Mouse (Mus musculus) liver, embryonic 14.5 days (tissue): ENCODE measurements at regions not wholly inside any gene's neighbourhood (a gene's known extent, or its start where the extent isn't known, plus 50 kb on each side); places are given as distances from the start of the nearest gene placed in this dataset.
A peak's percentile ranks its signal among the peaks of the same experiment; 100 is the strongest.

Source experiments
- CTCF ChIP-seq: IDR thresholded peaks from 2 replicates; pipeline ENCODE4 v1.5.1; 2016; ENCODE audit warnings: antibody characterized with exemption, low read depth, control low read depth
- EP300 ChIP-seq: IDR thresholded peaks from 2 replicates; pipeline ENCODE4 v1.6.1; 2016; ENCODE audit warnings: antibody characterized with exemption, low read depth

DNA sequence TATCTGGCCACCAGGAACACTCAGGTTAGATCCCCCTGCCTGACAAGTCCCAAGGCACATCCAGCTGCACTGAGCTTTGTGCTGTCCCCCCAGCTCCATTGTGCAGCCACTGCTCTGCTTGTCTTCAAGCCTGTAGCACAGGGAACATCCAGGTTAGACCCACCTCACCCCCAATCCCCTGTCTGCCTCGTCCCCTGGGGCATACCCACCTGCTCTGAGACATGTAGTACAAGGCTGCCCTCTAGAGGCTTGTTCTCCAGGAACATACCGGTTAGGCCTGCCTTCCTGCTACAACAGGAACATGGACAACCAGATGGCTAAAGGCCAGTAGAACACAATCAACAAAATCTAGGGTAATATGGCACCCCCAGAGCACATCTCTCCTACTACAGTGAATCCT, 66.1 kb downstream of the Perp start:
- peak; percentile 69 for TF ChIP-seq CTCF
- no peak for TF ChIP-seq EP300
